Mouse (Mus musculus) frontal cortex, postnatal 25 days (tissue): ENCODE measurements around the gene Atrnl1.

Source experiments
- DNase-seq, 2 experiments: peaks; one replicate each; pipeline ENCODE4 v3.0.0; 2022; ENCODE audit warnings: low spot score in 2 of 2

Gene Atrnl1

GRCm38 (mm10) chr19:58075252-58075651, 464.4 kb downstream of the Atrnl1 start:
- DNase-seq: no peak

DNA sequence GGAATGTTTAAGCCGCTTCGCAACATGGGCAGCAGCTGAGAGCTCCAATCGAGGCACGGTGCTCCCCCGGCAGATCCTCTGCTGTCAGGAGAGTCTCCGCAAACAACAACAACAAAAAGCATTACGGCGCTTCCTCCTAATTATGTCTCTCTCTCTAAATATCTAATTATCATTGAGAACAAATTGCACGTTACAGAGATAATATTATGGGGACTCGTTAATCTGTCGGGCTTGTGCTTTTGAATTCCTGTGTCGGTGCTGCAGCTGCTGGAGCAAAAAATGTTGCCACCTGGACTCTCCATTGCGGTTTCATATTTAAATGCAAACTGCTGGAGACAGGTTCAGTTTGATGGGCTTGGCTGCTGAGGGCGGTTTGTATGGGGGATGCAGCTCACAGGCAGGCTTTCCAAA, 466.1 kb downstream of the Atrnl1 start:
- no peak for DNase-seq

DNA sequence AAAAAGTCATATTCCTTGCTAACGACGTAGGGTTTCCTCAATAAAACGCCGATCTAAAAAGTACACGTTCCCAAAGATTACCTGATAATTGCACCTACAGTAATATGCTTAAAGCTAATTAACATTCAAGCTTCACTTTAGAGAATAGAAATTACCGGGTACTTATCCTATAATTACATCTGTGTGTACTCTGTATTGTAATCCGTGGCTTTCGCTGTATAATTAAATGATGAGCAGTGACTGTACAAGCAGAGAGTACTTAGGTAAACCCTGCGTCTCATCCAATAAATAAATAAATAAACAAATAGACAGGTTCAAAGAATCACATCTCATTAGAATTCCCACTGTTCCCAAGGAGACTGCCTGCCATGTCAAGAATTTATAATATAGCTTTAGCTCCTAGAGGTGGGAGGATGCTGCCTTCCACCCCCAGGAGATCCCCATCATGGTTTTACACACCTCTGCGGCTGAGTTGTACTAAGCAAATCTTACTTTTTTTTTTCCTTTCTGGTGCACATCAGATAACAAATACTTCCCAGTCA, 466.8 kb downstream of the Atrnl1 start:
- DNase-seq: no peak

DNA sequence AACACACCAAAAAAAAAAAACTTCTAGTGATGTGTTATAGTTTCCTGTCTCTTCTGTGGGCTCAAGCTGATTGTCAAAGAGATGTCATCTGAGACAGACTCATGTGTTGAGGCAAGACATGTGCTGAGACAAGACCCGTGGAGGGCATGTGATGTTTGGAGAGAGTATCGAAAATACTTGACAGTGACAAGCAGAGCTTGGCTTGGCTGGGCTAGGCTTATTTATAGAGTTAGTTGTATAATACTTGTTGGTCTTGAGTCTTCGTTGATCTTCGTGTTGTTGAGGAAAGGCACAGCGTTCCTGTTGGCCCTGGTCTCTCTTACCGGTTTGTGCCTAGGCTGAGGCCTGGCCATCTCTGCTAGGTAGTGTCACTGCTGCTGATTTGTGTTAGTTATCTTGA, 469.3 kb downstream of the Atrnl1 start:
- DNase-seq: no peak

DNA sequence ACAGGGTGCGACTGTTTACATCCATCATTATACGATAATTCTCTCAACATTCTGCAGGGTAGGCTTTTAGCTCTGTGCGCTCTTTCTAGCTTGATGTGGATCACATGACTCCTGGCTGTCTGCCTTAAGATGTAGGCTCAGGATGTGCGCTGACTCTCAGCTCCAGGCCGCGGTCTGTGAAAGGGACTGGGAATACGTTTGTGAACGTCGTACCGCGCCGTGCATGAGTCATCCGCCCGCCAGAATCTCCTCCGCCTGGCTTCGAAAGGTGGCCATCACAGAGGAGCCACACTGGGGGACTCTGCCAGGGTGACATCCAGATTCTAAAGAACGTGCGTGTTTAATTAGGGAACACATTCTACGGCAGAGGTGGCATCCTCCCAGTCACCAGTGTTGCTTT, 471.9 kb downstream of the Atrnl1 start:
- DNase-seq: no peak

GRCm38 (mm10) chr19:58084826-58085225, 474.0 kb downstream of the Atrnl1 start:
- no peak for DNase-seq

GRCm38 (mm10) chr19:58086734-58087133, 475.9 kb downstream of the Atrnl1 start:
- no peak for DNase-seq

DNA sequence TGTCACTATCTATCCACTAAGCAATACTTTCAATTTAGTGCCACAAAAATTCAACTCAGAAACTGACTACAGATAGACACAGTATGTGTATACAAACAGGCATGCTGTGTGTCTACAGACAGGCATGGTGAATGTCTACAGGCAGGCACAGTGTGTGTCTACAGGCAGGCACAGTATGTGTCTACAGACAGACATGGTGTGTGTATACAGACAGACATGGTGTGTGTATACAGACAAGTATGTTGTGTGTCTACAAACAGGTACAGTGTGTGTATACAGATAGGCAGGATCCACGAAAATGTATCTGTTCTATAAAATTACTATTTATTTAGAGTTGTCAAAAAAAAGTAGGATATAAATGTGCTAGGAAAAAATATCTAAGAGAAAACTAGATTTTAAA, 477.1 kb downstream of the Atrnl1 start:
- DNase-seq: no peak

DNA sequence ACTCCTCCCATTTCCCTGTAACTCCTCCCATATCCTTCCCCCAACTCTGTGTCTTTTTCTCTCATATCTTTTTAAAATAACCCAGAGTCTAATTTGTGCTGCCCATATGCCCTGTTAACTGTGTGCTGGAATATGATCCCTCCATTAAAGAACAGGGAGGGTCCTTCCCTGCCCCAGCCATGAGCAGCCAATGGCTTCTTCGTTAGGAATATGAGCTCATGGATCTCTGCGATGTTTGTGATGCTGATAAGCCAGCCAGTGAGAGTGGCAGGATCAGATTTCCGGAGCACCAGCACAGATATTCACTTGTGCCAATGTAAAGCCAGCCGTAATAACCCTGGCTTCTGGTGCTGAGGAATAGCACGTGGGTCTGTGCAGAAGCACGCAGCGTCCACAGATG, 477.6 kb downstream of the Atrnl1 start:
- no peak for DNase-seq

- DNase-seq: no peak
These were observed 481.1 kb downstream of the Atrnl1 start for GRCm38 (mm10) chr19:58091911-58092310.

DNA sequence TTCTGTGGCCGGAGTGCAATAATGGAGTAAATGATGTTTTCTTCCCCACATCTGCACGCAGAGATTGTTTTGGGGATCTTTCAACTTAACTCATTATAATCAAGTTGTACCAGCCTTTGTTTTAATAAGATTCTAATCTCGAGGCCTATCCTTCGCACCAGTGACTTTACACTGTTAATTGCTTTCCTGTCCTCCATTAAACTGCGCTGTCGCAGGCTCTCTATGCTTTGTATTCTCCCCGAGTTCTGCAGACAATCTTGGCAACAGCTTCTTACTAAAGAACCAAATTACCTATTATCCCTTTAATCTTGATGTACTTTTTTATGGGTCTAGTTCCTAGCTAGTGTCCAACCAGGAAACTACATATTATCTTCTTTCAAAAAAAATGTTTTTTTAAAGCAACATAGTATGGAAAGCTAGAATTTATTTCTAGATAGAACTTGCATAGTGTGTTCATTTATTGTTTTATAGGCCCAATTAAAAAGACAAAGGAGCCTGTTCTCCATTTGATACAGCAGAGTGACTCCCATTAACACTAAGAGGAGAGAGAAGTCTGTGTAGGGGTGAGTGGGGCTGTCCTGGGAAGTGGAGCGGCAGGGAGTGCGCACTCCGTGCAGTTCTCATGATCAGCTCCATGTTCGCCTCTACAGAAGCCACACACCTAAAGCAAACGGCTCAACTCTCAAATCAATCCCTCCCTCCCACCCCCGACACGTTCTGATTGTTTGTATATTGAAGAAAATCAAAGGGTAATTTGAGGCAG, 484.1 kb downstream of the Atrnl1 start:
- no peak for DNase-seq

DNA sequence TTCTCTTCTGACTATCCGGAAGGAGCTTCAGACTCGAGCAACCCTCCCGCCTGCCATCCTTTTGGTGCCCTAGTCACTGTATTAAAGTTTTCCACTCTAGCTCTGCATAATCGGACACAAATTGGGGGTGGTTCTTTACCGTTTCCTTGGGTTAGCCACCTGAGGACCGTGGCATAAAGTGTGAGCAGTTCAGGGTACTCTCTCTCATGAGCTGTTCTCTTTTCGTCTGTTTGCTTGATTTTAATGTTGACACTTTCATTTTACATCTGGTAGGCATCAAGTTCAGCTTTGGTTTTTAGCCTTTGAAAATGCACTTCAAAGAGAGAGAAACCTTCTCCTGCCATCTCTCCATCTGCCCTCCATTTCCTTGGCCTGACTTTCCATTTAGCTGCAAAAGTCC, 484.9 kb downstream of the Atrnl1 start:
- no peak for DNase-seq

GRCm38 (mm10) chr19:58097195-58097594, 486.4 kb downstream of the Atrnl1 start:
- DNase-seq: no peak

- DNase-seq: no peak
These were observed 488.7 kb downstream of the Atrnl1 start for GRCm38 (mm10) chr19:58099539-58099938.

DNA sequence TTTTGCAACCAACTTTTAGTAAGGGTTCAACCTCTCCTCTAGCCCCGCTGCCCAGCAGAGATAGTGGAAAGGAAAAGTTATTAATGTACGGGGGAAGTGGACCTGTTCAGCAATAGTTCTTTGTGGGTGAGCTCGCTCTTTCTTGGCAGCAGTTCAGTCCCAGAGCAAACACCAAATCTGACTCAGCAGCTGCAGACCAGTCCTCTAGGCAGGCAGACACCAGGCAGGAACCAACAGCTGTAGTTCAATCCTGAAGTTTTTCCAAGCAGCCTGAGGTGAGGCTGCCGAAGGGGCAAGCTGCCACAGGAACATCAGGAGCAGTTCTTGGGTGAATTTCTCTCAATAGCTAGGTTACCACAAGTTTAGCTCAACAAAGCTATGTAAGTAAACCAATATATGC, 489.5 kb downstream of the Atrnl1 start:
- no peak for DNase-seq

- DNase-seq: no peak
These were observed 493.7 kb downstream of the Atrnl1 start for GRCm38 (mm10) chr19:58104544-58104943.

DNA sequence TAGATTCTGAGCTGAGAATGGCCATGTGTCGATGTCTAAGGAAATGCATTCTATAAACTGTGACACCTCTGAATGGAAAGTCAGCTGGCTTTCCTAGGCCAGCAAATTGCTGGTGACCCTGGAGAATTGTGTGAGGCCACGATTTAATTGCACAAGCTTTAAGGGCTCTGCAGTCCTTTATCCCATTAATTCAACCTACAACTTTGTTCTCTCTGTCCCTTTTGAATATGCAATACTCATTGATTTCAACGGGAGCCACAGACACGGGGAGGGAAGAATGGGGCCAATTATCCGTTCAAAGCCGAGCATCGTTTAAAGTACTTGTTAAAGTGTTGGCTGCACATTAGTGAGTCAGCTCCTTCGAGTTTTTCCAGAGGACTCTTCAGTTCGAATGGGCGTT, 496.8 kb downstream of the Atrnl1 start:
- no peak for DNase-seq

GRCm38 (mm10) chr19:58110491-58110890, 499.7 kb downstream of the Atrnl1 start:
- no peak for DNase-seq

GRCm38 (mm10) chr19:58111291-58111690, 500.5 kb downstream of the Atrnl1 start:
- DNase-seq: no peak

DNA sequence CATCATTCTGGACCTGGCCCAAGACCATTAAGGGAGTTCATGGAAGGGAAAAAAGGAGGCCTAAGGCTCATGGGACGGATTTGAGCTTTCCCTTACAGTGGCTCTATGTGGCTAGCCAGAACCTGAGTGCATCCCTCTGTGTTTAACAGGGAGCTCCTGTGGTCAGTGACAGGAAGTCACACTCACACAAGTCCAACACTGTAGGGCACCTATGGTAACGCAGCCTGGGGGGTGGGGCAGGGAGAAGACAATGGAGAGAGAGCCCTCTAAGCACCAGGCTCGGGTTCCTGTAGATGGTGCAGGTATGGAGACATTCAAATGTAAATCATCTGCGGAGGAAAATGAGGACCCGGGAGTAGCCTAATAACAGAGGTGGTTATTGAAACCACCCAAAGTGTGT, 501.3 kb downstream of the Atrnl1 start:
- DNase-seq: no peak

GRCm38 (mm10) chr19:58113092-58113731, 502.4 kb downstream of the Atrnl1 start:
- DNase-seq: no peak

DNA sequence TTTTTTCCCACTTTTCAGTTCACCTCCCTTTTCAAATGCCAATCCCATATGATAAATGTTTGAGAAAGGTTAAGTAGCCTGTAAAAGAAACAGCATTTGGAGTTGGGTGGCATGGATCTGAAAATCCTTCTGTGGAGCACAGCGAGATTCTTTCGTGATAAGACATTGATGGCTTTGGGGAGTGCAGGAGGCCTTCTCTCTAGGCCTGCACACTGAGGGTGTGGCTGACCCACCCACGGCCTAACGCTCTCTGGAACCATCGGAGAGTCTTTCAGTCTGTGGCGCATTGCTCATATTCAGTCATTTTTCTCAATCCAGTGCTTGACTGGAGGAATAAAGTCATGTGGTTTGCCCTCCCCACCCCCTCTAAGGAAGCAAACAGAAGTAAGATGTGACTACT, 506.8 kb downstream of the Atrnl1 start:
- DNase-seq: no peak

GRCm38 (mm10) chr19:58118141-58118835, 507.5 kb downstream of the Atrnl1 start:
- peak; percentile 27 to 41 for DNase-seq
